Mouse (Mus musculus) bone marrow, adult 2 months (tissue): ENCODE data around the gene Prpf31.

Source experiments
- CTCF ChIP-seq: fragments of 200-500 bp; IDR thresholded peaks from 2 replicates; pipeline ENCODE4 v1.5.1; 2011; ENCODE audit warnings: low read length, control low read depth; ENCODE audit not compliant: control insufficient read depth, insufficient read depth
- POLR2A ChIP-seq: fragments of 200-500 bp; IDR thresholded peaks from 2 replicates; pipeline ENCODE4 v1.6.1; 2011; ENCODE audit warnings: low read depth, mild to moderate bottlenecking, control low read depth, low read length, borderline replicate concordance; ENCODE audit not compliant: control insufficient read depth

DNA sequence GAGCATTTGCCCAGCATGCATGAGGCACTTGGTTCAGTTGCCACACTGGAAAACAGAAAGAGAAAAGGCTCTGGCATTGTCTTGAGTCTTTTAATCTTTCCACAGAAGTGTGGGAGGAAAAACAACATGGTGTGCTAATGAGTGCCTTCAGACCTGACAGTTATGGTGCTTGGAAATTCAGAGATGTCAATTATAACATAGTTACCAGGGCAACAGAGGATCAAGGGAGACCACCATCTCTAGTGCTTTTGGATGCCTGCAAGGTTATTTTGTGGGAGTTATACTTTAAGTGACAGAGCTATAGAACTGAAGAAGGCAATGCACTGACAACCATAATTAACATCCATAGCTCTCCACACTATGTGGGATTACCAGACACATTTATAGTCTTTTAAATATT is 35.9 kb upstream of the Prpf31 start:
- TF ChIP-seq POLR2A (no peak), CTCF (no peak)
